Mouse (Mus musculus) MEL (cell line): Measurements from ENCODE around the gene Rgs12. TPM values are rescaled to one million over a fixed set of nuclear protein-coding genes. Genes with fewer than 3 reads are reported as not detected.
A peak's percentile ranks its signal among the peaks of the same experiment; 100 is the strongest.

Experiments
- DNase-seq: peaks from one replicate; pipeline ENCODE4 v3.0.0; 2011; ENCODE audit warnings: low read depth, low spot score
- H3K27ac ChIP-seq: 2 replicates; pipeline ENCODE4 v1.5.1; 2012; ENCODE audit warnings: low read depth, mild to moderate bottlenecking, control low read depth, low read length, moderate library complexity; ENCODE audit not compliant: control insufficient read depth
- H3K27me3 ChIP-seq, 2 experiments: fragments of 150-350 bp in 1 of 2; sonication (generic) in 1 of 2; 2 replicates each; pipeline ENCODE4 v1.6.1; 2012; ENCODE audit warnings: low read length in 2 of 2, mild to moderate bottlenecking in 2 of 2, improper control_type of control experiment in 1 of 2, moderate library complexity in 1 of 2; ENCODE audit not compliant: insufficient read depth in 2 of 2, control insufficient read depth in 1 of 2
- H3K36me3 ChIP-seq, 2 experiments: 2 replicates each; pipeline ENCODE4 v1.6.1; 2012 to 2014; ENCODE audit warnings: low read length in 2 of 2, improper control_type of control experiment in 1 of 2, inconsistent platforms in 1 of 2, mild to moderate bottlenecking in 1 of 2; ENCODE audit not compliant: insufficient read depth in 2 of 2, control insufficient read depth in 1 of 2
- H3K4me1 ChIP-seq, 2 experiments: fragments of 150-350 bp in 1 of 2; sonication (generic) in 1 of 2; 2 replicates each; pipeline ENCODE4 v1.6.1; 2012; ENCODE audit warnings: low read length in 2 of 2, improper control_type of control experiment in 1 of 2, mild to moderate bottlenecking in 1 of 2; ENCODE audit not compliant: insufficient read depth in 2 of 2, control insufficient read depth in 1 of 2
- H3K4me3 ChIP-seq, 2 experiments: fragments of 150-350 bp in 1 of 2; sonication (generic) in 1 of 2; 2 replicates each; pipeline ENCODE4 v1.5.1; 2012; ENCODE audit warnings: low read depth in 2 of 2, low read length in 2 of 2, mild to moderate bottlenecking in 2 of 2, moderate library complexity in 2 of 2, control low read depth in 1 of 2, improper control_type of control experiment in 1 of 2; ENCODE audit not compliant: control insufficient read depth in 1 of 2, insufficient read depth in 1 of 2
- H3K79me2 ChIP-seq: 2 replicates; pipeline ENCODE4 v1.6.1; 2012; ENCODE audit warnings: mild to moderate bottlenecking, low read length, moderate library complexity; ENCODE audit not compliant: control insufficient read depth, poor library complexity, insufficient read depth
- H3K9ac ChIP-seq: 2 replicates; pipeline ENCODE4 v1.6.1; 2012; ENCODE audit warnings: low read depth, mild to moderate bottlenecking, control low read depth, low read length, moderate library complexity; ENCODE audit not compliant: control insufficient read depth, poor library complexity, severe bottlenecking
- H3K9me3 ChIP-seq: fragments of 150-350 bp; sonication (generic); replicated peaks from 2 replicates; pipeline ENCODE4 v1.6.1; 2012; ENCODE audit warnings: mild to moderate bottlenecking, low read length, improper control_type of control experiment, moderate library complexity; ENCODE audit not compliant: insufficient read depth
- BHLHE40 ChIP-seq: IDR thresholded peaks from 2 replicates; pipeline ENCODE4 v1.6.1; 2012; ENCODE audit warnings: low read depth, mild to moderate bottlenecking, inconsistent platforms, low read length, improper control_type of control experiment, borderline replicate concordance
- CHD1 ChIP-seq: IDR thresholded peaks from 2 replicates; pipeline ENCODE4 v1.6.1; 2012; ENCODE audit warnings: low read depth, mild to moderate bottlenecking, inconsistent platforms, low read length, improper control_type of control experiment
- E2F4 ChIP-seq: IDR thresholded peaks from 2 replicates; pipeline ENCODE4 v1.6.1; 2011; ENCODE audit warnings: low read depth, low read length, improper control_type of control experiment, borderline replicate concordance
- ELF1 ChIP-seq: IDR thresholded peaks from 2 replicates; pipeline ENCODE4 v1.6.1; 2014; ENCODE audit warnings: low read depth, mild to moderate bottlenecking, inconsistent platforms, low read length, improper control_type of control experiment, moderate library complexity
- EP300 ChIP-seq, 2 experiments: IDR thresholded peaks; 2 replicates each; pipeline ENCODE4 v1.6.1; 2011; ENCODE audit warnings: improper control_type of control experiment in 2 of 2, low read length in 2 of 2, low read depth in 1 of 2, mild to moderate bottlenecking in 1 of 2
- ETS1 ChIP-seq: IDR thresholded peaks from 2 replicates; pipeline ENCODE4 v1.6.1; 2012; ENCODE audit warnings: low read depth, mild to moderate bottlenecking, inconsistent platforms, low read length, improper control_type of control experiment, moderate library complexity
- GATA1 ChIP-seq: IDR thresholded peaks from 2 replicates; pipeline ENCODE4 v1.6.1; 2011; ENCODE audit warnings: low read depth, low read length, improper control_type of control experiment
- HCFC1 ChIP-seq: IDR thresholded peaks from 2 replicates; pipeline ENCODE4 v1.6.1; 2012; ENCODE audit warnings: low read depth, mild to moderate bottlenecking, inconsistent platforms, low read length, improper control_type of control experiment, moderate library complexity
- KAT2A ChIP-seq: conservative IDR thresholded peaks from 2 replicates; pipeline ENCODE4 v1.6.1; 2012; ENCODE audit warnings: low read depth, low read length, improper control_type of control experiment, inconsistent platforms
- MAFK ChIP-seq: IDR thresholded peaks from 2 replicates; pipeline ENCODE4 v1.6.1; 2011; ENCODE audit warnings: low read depth, mild to moderate bottlenecking, low read length, improper control_type of control experiment, borderline replicate concordance
- MEF2A ChIP-seq: IDR thresholded peaks from 2 replicates; pipeline ENCODE4 v1.6.1; 2014; ENCODE audit warnings: low read depth, mild to moderate bottlenecking, inconsistent platforms, low read length, improper control_type of control experiment; ENCODE audit not compliant: poor library complexity, insufficient replicate concordance, severe bottlenecking; ENCODE audit errors: extremely low read depth
- MYC ChIP-seq: IDR thresholded peaks from 2 replicates; pipeline ENCODE4 v1.6.1; 2011; ENCODE audit warnings: low read depth, mild to moderate bottlenecking, low read length, improper control_type of control experiment, moderate library complexity
- NELFE ChIP-seq: IDR thresholded peaks from 2 replicates; pipeline ENCODE4 v1.6.1; 2011; ENCODE audit warnings: low read depth, low read length, improper control_type of control experiment
- NRF1 ChIP-seq: IDR thresholded peaks from 2 replicates; pipeline ENCODE4 v1.6.1; 2014; ENCODE audit warnings: low read depth, mild to moderate bottlenecking, inconsistent platforms, low read length, improper control_type of control experiment, moderate library complexity; ENCODE audit not compliant: poor library complexity, insufficient read depth, severe bottlenecking
- POLR2A ChIP-seq, 2 experiments: IDR thresholded peaks; 2 replicates each; pipeline ENCODE4 v1.6.1; 2011 to 2012; ENCODE audit warnings: low read length in 2 of 2, mild to moderate bottlenecking in 2 of 2, control low read depth in 1 of 2, improper control_type of control experiment in 1 of 2, low read depth in 1 of 2, moderate library complexity in 1 of 2; ENCODE audit not compliant: control insufficient read depth in 1 of 2, insufficient read depth in 1 of 2, poor library complexity in 1 of 2
- POLR2AphosphoS2 ChIP-seq: IDR thresholded peaks from 2 replicates; pipeline ENCODE4 v1.6.1; 2011; ENCODE audit warnings: low read length, improper control_type of control experiment
- POLR2AphosphoS5 ChIP-seq: IDR thresholded peaks from 2 replicates; pipeline ENCODE4 v1.6.1; 2012; ENCODE audit warnings: low read depth, borderline replicate concordance, mild to moderate bottlenecking, inconsistent platforms, low read length, moderate library complexity, mixed read lengths
- RAD21 ChIP-seq: IDR thresholded peaks from 2 replicates; pipeline ENCODE4 v1.6.1; 2011; ENCODE audit warnings: mild to moderate bottlenecking, low read depth, low read length, improper control_type of control experiment
- RCOR1 ChIP-seq: IDR thresholded peaks from 2 replicates; pipeline ENCODE4 v1.6.1; 2012; ENCODE audit warnings: low read depth, mild to moderate bottlenecking, inconsistent platforms, low read length, improper control_type of control experiment
- TAL1 ChIP-seq: IDR thresholded peaks from 2 replicates; pipeline ENCODE4 v1.6.1; 2012; ENCODE audit warnings: mild to moderate bottlenecking, inconsistent platforms, low read length, moderate library complexity, mixed read lengths
- TCF12 ChIP-seq: IDR thresholded peaks from 2 replicates; pipeline ENCODE4 v1.6.1; 2014; ENCODE audit warnings: low read depth, mild to moderate bottlenecking, inconsistent platforms, low read length, improper control_type of control experiment, moderate library complexity
- ZC3H11A ChIP-seq: IDR thresholded peaks from 2 replicates; pipeline ENCODE4 v1.6.1; 2012; ENCODE audit warnings: low read depth, mild to moderate bottlenecking, inconsistent platforms, low read length, improper control_type of control experiment
- polyA plus RNA-seq, 2 experiments: library from polyadenylated mRNA; stranded (reverse) in 1 of 2; unstranded in 1 of 2; fragments of >175 nt in 1 of 2; fragments of >200 nt in 1 of 2; gene quantifications; 2 replicates each; pipeline versions ENCODE4 v1.2.1 to v1.2.4; 2012; ENCODE audit warnings: low replicate concordance in 2 of 2, low read depth in 1 of 2; ENCODE audit not compliant: insufficient read length in 2 of 2, insufficient read depth in 1 of 2, missing spikeins in 1 of 2
- total RNA-seq: library from RNA; depleted of rRNA; stranded (reverse); fragments of 300-350 nt; gene quantifications from 2 replicates; pipeline ENCODE4 v1.2.3, GENCODE M21; 2012

Gene Rgs12
- total and polyA plus RNA-seq, 3 experiments = 11.9 to 15.4 TPM; not detected in 1

DNA sequence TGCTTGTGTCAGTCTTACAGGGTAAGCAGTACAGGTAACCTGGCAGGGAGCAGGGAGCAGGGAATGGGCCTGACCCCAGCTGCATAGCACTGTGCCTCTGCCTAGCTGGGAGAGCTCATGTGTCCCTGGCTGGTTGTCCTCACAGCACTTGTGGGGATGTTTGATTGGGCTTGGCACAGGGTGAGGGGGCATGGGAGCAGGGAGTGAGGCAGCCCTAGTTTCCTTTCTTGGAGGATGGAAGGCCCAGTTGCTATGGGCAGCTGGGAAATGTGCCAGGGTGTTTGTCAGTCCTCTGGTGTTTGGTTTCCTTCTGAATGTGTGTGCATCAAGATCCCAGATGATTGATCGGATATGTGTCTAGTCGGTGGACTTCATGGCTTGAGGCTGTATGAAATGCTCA, 7.8 kb downstream of the Rgs12 start:
- no peak for DNase-seq
- Histone ChIP-seq H3K4me1 (peaks cover 23 to 24% of the 10 kb centered on the region in 2 experiments), H3K9me3 (no peaks in the 10 kb centered on the region), H3K79me2 (no peaks in the 10 kb centered on the region), H3K36me3 (peaks cover 0 to 14% of the 10 kb centered on the region in 2 experiments; a peak in 2 of 4 replicates), H3K27me3 (no peaks in the 10 kb centered on the region), H3K4me3 (no peak overlapping the region), H3K27ac (no peak overlapping the region), H3K9ac (no peak overlapping the region)
- no peak for TF ChIP-seq HCFC1
- TF ChIP-seq ELF1 = no peak
- TF ChIP-seq KAT2A = no peak
- TF ChIP-seq MEF2A = no peak
- no peak for TF ChIP-seq RAD21
- TF ChIP-seq TAL1 = no peak
- TF ChIP-seq NRF1 = no peak
- no peak for TF ChIP-seq RCOR1
- TF ChIP-seq BHLHE40 = no peak
- TF ChIP-seq EP300 (IDR thresholded peaks at IDR 0.05; ENCODE audit: low read depth in 1 of 2, low read length in 2 of 2) = no peak
- TF ChIP-seq E2F4 = no peak
- no peak for TF ChIP-seq MAFK
- TF ChIP-seq NELFE = no peak
- TF ChIP-seq MYC = no peak
- TF ChIP-seq CHD1 = no peak
- TF ChIP-seq GATA1 = no peak
- TF ChIP-seq POLR2AphosphoS5 = no peak
- TF ChIP-seq POLR2AphosphoS2 = no peak
- TF ChIP-seq POLR2A (IDR thresholded peaks at IDR 0.05; ENCODE audit: control insufficient read depth in 1 of 2, insufficient read depth in 1 of 2, low read depth in 1 of 2, low read length in 2 of 2, poor library complexity in 1 of 2) = no peak

DNA sequence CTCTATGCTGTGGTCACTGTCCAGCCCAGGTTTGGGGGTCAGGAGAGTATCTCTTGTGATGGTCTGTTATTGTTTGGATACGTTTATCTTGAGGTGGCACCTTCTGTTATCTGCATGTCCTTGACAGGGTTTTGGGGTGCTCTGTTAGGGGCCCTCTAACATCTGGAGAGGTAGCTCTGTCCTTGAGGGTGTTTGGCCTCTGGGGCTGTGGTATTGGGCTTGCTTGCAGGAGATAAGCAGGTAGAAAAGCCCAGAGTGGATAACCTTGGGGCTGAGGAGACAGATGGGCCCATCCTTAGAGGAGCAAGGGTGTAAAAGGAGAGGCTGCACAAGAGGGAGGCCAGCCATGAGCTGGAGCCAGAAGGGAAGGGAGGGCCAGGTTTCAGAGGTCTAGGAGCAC, 10.8 kb downstream of the Rgs12 start:
- TF ChIP-seq ZC3H11A (no peak), ETS1 (0 out of 2 replicates have a peak, but pooled peaks have one; percentile 18), TAL1 (peak; percentile 61), EP300 (IDR thresholded peaks at IDR 0.05; ENCODE audit: low read depth in 1 of 2, low read length in 2 of 2) (peak in 1 of 2 experiments; percentile 57; a peak in 2 of 4 replicates), TCF12 (peak; percentile 58; the same call in 1 of the 2 replicates), GATA1 (peak; percentile 47; the same call in 1 of the 2 replicates)
- Histone ChIP-seq H3K36me3 (peaks cover 0 to 14% of the 10 kb centered on the region in 2 experiments), H3K27ac (no peak overlapping the region), H3K9me3 (no peaks in the 10 kb centered on the region), H3K9ac (no peak overlapping the region), H3K4me3 (no peak overlapping the region), H3K27me3 (no peaks in the 10 kb centered on the region), H3K4me1 (peaks cover 14 to 22% of the 10 kb centered on the region in 2 experiments), H3K79me2 (no peaks in the 10 kb centered on the region)
- DNase-seq = peak; percentile 32
